Mouse (Mus musculus): ENCODE data around the gene Baz1a.
A peak's percentile ranks its signal among the peaks of the same experiment; 100 is the strongest.

Gene Baz1a

DNA sequence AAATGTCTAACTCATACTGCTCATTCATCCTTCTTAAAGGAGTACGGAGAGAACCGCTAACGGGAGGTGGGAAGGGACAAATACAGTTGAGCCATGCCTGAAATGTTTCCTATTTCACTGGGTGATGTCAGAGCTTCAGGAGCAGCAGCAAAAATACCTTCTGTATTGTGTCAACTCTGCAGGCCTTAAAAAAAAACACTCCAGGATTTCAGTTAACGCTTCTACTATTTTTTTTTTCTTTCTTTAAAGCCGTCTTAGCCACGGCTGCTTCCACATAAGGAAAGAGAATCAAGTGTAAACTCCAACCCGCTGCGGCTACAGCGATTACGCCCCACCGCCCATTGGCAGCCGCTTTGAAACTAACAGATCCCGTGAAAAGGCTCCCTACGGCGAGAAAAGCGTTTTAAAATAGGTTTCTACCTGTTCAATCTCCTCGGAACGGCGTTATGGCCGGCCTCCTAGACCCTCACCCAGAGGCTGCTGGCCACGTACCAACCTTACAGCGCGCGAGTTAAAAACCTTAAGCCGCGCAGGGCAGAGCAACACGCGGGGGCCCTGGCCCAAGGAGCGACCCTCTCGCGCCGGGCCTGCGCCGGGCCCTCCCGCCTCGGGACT, 152.1 kb downstream of the Baz1a start:
- DNase-seq (ENCODE audit: low read depth, low spot score), result no peak

GRCm38 (mm10) chr12:54859531-54859930, 154.6 kb downstream of the Baz1a start:
- no peak for DNase-seq (ENCODE audit: low read depth, low spot score)

- no peak for DNase-seq (ENCODE audit: low read depth, low spot score)
Observed at GRCm38 (mm10) chr12:54850551-54850950, 163.6 kb downstream of the Baz1a start.

- DNase-seq (ENCODE audit: low read depth, low spot score), result peak; percentile 35
Observed at GRCm38 (mm10) chr12:54844415-54844814, 169.7 kb downstream of the Baz1a start.

Measured in A20 (cell line).